Mouse (Mus musculus) midbrain, embryonic 16.5 days (tissue): ENCODE data around the gene Epha3. TPM values are rescaled to one million over a fixed set of nuclear protein-coding genes. Genes with fewer than 3 reads are reported as not detected.

Source experiments
- ATAC-seq: fragments of 200-750 bp; cut with Nextera tagmentation; 2 replicates; pipeline ENCODE4 v1.8.0; 2017; ENCODE audit warnings: moderate TSS enrichment
- H3K27ac ChIP-seq: fragments of 300-500 bp; sonication (generic); 2 replicates; pipeline ENCODE4 v1.5.1; 2014; ENCODE audit warnings: mild to moderate bottlenecking, low read length, mixed read lengths
- H3K27me3 ChIP-seq: fragments of 300-500 bp; sonication (generic); 2 replicates; pipeline ENCODE4 v1.6.1; 2014; ENCODE audit warnings: low read depth, low read length, mixed read lengths; ENCODE audit not compliant: control insufficient read depth, insufficient read depth
- H3K36me3 ChIP-seq: fragments of 300-500 bp; sonication (generic); 2 replicates; pipeline ENCODE4 v1.6.1; 2014; ENCODE audit warnings: mild to moderate bottlenecking, low read length, moderate library complexity, mixed read lengths; ENCODE audit not compliant: control insufficient read depth, insufficient read depth
- H3K4me1 ChIP-seq: fragments of 300-500 bp; sonication (generic); 2 replicates; pipeline ENCODE4 v1.6.1; 2014; ENCODE audit warnings: mild to moderate bottlenecking, low read length, mixed read lengths; ENCODE audit not compliant: control insufficient read depth, insufficient read depth
- H3K4me2 ChIP-seq: fragments of 300-500 bp; sonication (generic); 2 replicates; pipeline ENCODE4 v1.6.1; 2014; ENCODE audit warnings: mild to moderate bottlenecking, low read length, mixed read lengths
- H3K4me3 ChIP-seq: fragments of 300-500 bp; sonication (generic); 2 replicates; pipeline ENCODE4 v1.5.1; 2014; ENCODE audit warnings: low read depth, mild to moderate bottlenecking, low read length, moderate library complexity, mixed read lengths
- H3K9ac ChIP-seq: fragments of 300-500 bp; sonication (generic); 2 replicates; pipeline ENCODE4 v1.6.1; 2014; ENCODE audit warnings: low read depth, low read length, mixed read lengths
- H3K9me3 ChIP-seq: fragments of 300-500 bp; sonication (generic); replicated peaks from 2 replicates; pipeline ENCODE4 v1.6.1; 2014; ENCODE audit warnings: mild to moderate bottlenecking, low read length, mixed read lengths; ENCODE audit not compliant: control insufficient read depth, poor library complexity, severe bottlenecking
- WGBS: fragments of 180-500 bp; shearing (Covaris S2); extraction: QIAGEN DNeasy Blood & Tissue Kit; methylation state at CpG from one replicate; pipeline ENCODE4 v1.1.7; 2014; 5-methylcytosine and 5-hydroxymethylcytosine counted together
- polyA plus RNA-seq: library from polyadenylated mRNA; unstranded; fragments of >200 nt; fragmentation: Nextera tagmentation; extraction: Ambion mirVana; gene quantifications from 2 replicates; pipeline ENCODE4 v1.2.1, GENCODE M21; 2015

Epha3 gene
- polyA plus RNA-seq, 1 experiment from 2014 or later: 16.8 TPM

- no peaks in the 10 kb centered on the region for H3K9me3 ChIP-seq
- H3K9ac ChIP-seq: no peak overlapping the region
- WGBS: 79% methylated on average over 3 of the region's 3 CpGs
- H3K27ac ChIP-seq: no peak overlapping the region
- no peak for ATAC-seq
- no peak overlapping the region for H3K4me2 ChIP-seq
- H3K4me3 ChIP-seq: no peak overlapping the region
- H3K4me1 ChIP-seq: no peaks in the 10 kb centered on the region
- H3K27me3 ChIP-seq: no peaks in the 10 kb centered on the region
- no peaks in the 10 kb centered on the region for H3K36me3 ChIP-seq
Measured at GRCm38 (mm10) chr16:63772566-63772965, 91.4 kb downstream of the Epha3 start.

- no peaks in the 10 kb centered on the region for H3K27me3 ChIP-seq
- no peaks in the 10 kb centered on the region for H3K36me3 ChIP-seq
- no peaks in the 10 kb centered on the region for H3K9me3 ChIP-seq
- ATAC-seq: no peak
- no peak overlapping the region for H3K27ac ChIP-seq
- WGBS: 76% methylated on average over 5 of the region's 5 CpGs
- H3K4me2 ChIP-seq: no peak overlapping the region
- no peak overlapping the region for H3K9ac ChIP-seq
- no peaks in the 10 kb centered on the region for H3K4me1 ChIP-seq
- no peak overlapping the region for H3K4me3 ChIP-seq
Measured at GRCm38 (mm10) chr16:63767589-63767988, 96.4 kb downstream of the Epha3 start.

GRCm38 (mm10) chr16:63761177-63761576 lies 102.8 kb downstream of the Epha3 start:
- Histone ChIP-seq H3K9ac (no peak overlapping the region), H3K4me2 (no peak overlapping the region), H3K27me3 (no peaks in the 10 kb centered on the region), H3K36me3 (no peaks in the 10 kb centered on the region), H3K9me3 (no peaks in the 10 kb centered on the region), H3K4me3 (no peak overlapping the region), H3K4me1 (no peaks in the 10 kb centered on the region), H3K27ac (no peak overlapping the region)
- ATAC-seq: no peak
- WGBS: 83% methylated on average over 4 of the region's 4 CpGs

- Histone ChIP-seq H3K36me3 (no peaks in the 10 kb centered on the region), H3K27me3 (no peaks in the 10 kb centered on the region), H3K4me2 (no peak overlapping the region), H3K4me3 (no peak overlapping the region), H3K27ac (no peak overlapping the region), H3K9me3 (no peaks in the 10 kb centered on the region), H3K4me1 (no peaks in the 10 kb centered on the region), H3K9ac (no peak overlapping the region)
- 24% methylated on average over 2 of the region's 2 CpGs for WGBS
- ATAC-seq: no peak
Measured at GRCm38 (mm10) chr16:63760112-63760511, 103.9 kb downstream of the Epha3 start.

GRCm38 (mm10) chr16:63753052-63753451 lies 110.9 kb downstream of the Epha3 start:
- Histone ChIP-seq H3K4me3 (no peak overlapping the region), H3K9me3 (no peaks in the 10 kb centered on the region; the same call in 1 of the 2 replicates), H3K9ac (no peak overlapping the region), H3K4me1 (peaks cover 3% of the 10 kb centered on the region; the same call in 1 of the 2 replicates), H3K4me2 (no peak overlapping the region), H3K27me3 (no peaks in the 10 kb centered on the region), H3K36me3 (no peaks in the 10 kb centered on the region), H3K27ac (no peak overlapping the region)
- ATAC-seq: peak; percentile 51; the same call in 1 of the 2 replicates
- 3% methylated on average over 3 of the region's 3 CpGs for WGBS

DNA sequence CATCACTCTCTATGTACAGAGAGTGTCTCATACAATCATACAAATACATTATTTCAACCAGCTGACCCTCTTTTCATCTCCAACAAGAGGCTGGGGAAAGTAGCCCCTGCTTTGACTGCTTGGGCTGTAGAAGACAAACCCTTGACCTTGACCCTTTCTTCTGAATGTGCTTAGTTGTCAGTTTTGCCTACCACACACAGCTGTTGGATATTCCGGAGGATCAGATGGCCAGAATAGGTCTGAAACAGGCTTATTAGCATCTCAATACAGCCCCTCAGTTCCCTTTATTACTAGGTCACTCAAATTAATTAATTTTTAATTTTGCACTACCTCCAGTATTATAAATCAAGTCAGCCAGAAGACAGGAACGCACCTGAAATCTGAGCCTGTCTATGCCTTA lies 116.2 kb downstream of the Epha3 start:
- ATAC-seq: no peak
- Histone ChIP-seq H3K9me3 (no peaks in the 10 kb centered on the region; the same call in 1 of the 2 replicates), H3K4me1 (peaks cover 12% of the 10 kb centered on the region), H3K9ac (no peak overlapping the region), H3K27me3 (no peaks in the 10 kb centered on the region), H3K4me3 (no peak overlapping the region), H3K36me3 (no peaks in the 10 kb centered on the region), H3K4me2 (no peak overlapping the region), H3K27ac (no peak overlapping the region)
- WGBS: 24% methylated on average over 2 of the region's 2 CpGs

GRCm38 (mm10) chr16:63745465-63745864 lies 118.5 kb downstream of the Epha3 start:
- peaks cover 15% of the 10 kb centered on the region for H3K4me1 ChIP-seq
- WGBS: 35% methylated on average over 5 of the region's 5 CpGs
- H3K36me3 ChIP-seq: no peaks in the 10 kb centered on the region
- no peak for ATAC-seq
- no peak overlapping the region for H3K9ac ChIP-seq
- no peak overlapping the region for H3K27ac ChIP-seq
- no peaks in the 10 kb centered on the region for H3K27me3 ChIP-seq
- no peak overlapping the region for H3K4me3 ChIP-seq
- no peaks in the 10 kb centered on the region; the same call in 1 of the 2 replicates for H3K9me3 ChIP-seq
- H3K4me2 ChIP-seq: no peak overlapping the region

DNA sequence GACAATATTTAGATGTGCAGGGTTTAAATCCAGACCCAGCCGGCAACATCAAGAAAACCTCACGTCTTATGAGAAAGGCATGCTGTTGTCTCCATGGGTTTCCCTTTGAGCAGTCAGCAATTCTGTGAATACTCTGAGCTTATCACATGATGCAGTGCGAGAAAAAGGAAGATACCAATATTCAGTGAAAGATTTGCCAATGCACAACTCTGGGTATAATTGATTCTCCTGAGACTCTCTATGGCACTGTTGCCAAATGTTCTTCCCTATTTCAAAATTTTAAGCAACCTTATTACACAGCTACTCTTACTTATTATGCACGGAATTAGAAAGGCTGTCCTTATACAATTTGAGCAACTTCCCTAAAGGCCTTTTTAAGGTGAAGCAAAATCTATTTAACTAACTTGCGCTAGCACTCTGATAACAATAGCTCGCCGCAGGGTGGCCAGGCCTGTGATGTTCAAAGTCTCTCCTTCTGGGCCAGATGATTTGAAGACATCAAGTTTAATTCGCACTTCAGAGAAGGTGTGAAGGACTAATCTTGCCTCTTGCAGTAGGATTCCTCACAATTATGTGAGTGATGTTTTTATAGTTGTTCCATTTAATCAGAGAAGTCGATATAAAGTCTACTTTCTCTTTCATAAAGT lies 120.6 kb downstream of the Epha3 start:
- Histone ChIP-seq H3K9me3 (no peaks in the 10 kb centered on the region), H3K4me2 (peak overlapping the region; percentile 19; the same call in 1 of the 2 replicates), H3K27ac (peak overlapping the region; percentile 37; the same call in 1 of the 2 replicates), H3K4me3 (no peak overlapping the region), H3K36me3 (no peaks in the 10 kb centered on the region), H3K4me1 (peaks cover 15% of the 10 kb centered on the region), H3K27me3 (no peaks in the 10 kb centered on the region), H3K9ac (no peak overlapping the region)
- ATAC-seq: peak; percentile 87
- 32% methylated on average over 9 of the region's 9 CpGs for WGBS

- no peaks in the 10 kb centered on the region for H3K9me3 ChIP-seq
- H3K9ac ChIP-seq: no peak overlapping the region
- 54% methylated on average over 1 of the region's 1 CpGs for WGBS
- H3K27me3 ChIP-seq: no peaks in the 10 kb centered on the region
- no peak for ATAC-seq
- no peak overlapping the region for H3K27ac ChIP-seq
- no peaks in the 10 kb centered on the region for H3K4me1 ChIP-seq
- H3K4me2 ChIP-seq: no peak overlapping the region
- no peak overlapping the region for H3K4me3 ChIP-seq
- H3K36me3 ChIP-seq: no peaks in the 10 kb centered on the region
Measured at GRCm38 (mm10) chr16:63719235-63719634, 144.7 kb downstream of the Epha3 start.
